Mouse (Mus musculus) midbrain, embryonic 10.5 days (tissue): ENCODE measurements around the gene Ube2l6. TPM values are rescaled to one million over a fixed set of nuclear protein-coding genes. Genes with fewer than 3 reads are reported as not detected.

ENCODE experiments used
- DNase-seq: peaks from one replicate; pipeline ENCODE4 v3.0.0-alpha.2; 2017; ENCODE audit warnings: low spot score
- H3K27ac ChIP-seq: fragments of 300-500 bp; sonication (generic); replicated peaks from 2 replicates; pipeline ENCODE4 v1.5.1; 2016; ENCODE audit warnings: mild to moderate bottlenecking
- H3K27me3 ChIP-seq: fragments of 300-500 bp; sonication (generic); 2 replicates; pipeline ENCODE4 v1.6.1; 2016; ENCODE audit warnings: low read depth, mild to moderate bottlenecking; ENCODE audit not compliant: poor library complexity, severe bottlenecking
- H3K36me3 ChIP-seq: fragments of 300-500 bp; sonication (generic); 2 replicates; pipeline ENCODE4 v1.6.1; 2016; ENCODE audit warnings: mild to moderate bottlenecking, moderate library complexity
- H3K4me1 ChIP-seq: fragments of 300-500 bp; sonication (generic); 2 replicates; pipeline ENCODE4 v1.6.1; 2016
- H3K4me3 ChIP-seq: fragments of 300-500 bp; sonication (generic); 2 replicates; pipeline ENCODE4 v1.5.1; 2016; ENCODE audit warnings: mild to moderate bottlenecking, moderate library complexity
- H3K9me3 ChIP-seq: fragments of 300-500 bp; sonication (generic); replicated peaks from 2 replicates; pipeline ENCODE4 v1.6.1; 2016; ENCODE audit warnings: mild to moderate bottlenecking
- WGBS: fragments of 180-500 bp; shearing (Covaris S2); methylation state at CpG from one replicate; pipeline ENCODE4 v1.1.7; 2016; 5-methylcytosine and 5-hydroxymethylcytosine counted together
- polyA plus RNA-seq: library from polyadenylated mRNA; unstranded; fragments of >200 nt; fragmentation: Nextera tagmentation; extraction: Ambion mirVana; gene quantifications from 2 replicates; pipeline ENCODE4 v1.2.1, GENCODE M21; 2016

Ube2l6 gene
- polyA plus RNA-seq: 33.0 and 34.5 TPM in 2 replicates

DNA sequence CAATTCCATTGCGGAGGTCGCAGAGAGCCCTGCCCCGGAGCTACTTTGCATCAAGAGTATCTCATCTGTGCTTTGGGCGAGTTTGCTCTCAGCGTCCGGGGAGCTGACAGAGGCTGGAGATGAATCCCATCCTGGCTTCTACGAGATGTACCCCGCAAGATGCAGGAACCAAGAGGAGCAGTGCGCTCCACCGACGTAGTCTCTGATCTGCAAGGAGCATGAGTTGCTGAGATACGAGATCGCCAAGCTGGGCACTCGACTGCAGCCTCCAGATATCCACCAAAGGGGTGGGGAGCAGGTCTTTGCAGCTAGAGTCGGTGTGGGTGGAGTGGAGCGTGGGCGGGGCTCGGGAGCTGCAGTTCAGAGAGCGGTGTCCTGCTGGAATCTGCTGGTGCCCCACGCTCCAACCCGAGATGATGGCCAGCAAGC, at the start of gene Ube2l6:
Ube2l6 (plus strand) TSS at position 336 of the 429 bp plus-strand sequence.
- Histone ChIP-seq H3K4me3 (peak within 1 kb of the TSS; percentile 74), H3K36me3 (no peaks in the 10 kb centered on the region), H3K9me3 (peaks cover 20% of the 10 kb centered on the region; the same call in 1 of the 2 replicates), H3K4me1 (peaks cover 13% of the 10 kb centered on the region; the same call in 1 of the 2 replicates), H3K27me3 (0 out of 2 replicates have a peak, but pooled peaks cover 4% of the 10 kb centered on the region), H3K27ac (peak within 1 kb of the TSS; percentile 86)
- peak; percentile 79 for DNase-seq
- under 1% methylated on average over 21 of the region's 21 CpGs for WGBS

DNA sequence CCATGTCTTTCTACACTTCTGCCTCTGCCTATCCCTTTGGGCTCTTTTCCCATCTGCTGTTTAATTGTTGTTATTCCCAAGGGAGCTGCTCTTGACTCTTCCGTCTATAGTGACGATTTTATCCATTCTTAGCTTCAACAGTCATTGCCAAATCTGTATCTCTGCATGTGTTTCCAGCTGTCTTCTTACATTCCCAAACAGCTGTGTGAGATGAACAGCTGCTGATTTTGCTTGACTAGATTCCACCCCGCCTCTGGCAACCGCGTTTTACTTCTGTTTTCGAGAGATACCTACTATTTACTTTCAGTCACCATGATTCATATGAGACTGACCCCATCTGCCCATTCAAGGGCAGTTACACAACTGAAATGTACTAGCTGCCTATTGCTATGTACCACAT, 48.5 kb upstream of the Ube2l6 start:
- 85% methylated on average over 6 of the region's 6 CpGs for WGBS

GRCm38 (mm10) chr2:84756245-84756644, 42.4 kb upstream of the Ube2l6 start:
- H3K9me3 ChIP-seq: no peaks in the 10 kb centered on the region
- no peak overlapping the region for H3K4me3 ChIP-seq
- H3K27me3 ChIP-seq: no peaks in the 10 kb centered on the region
- WGBS: 84% methylated on average over 5 of the region's 5 CpGs
- no peaks in the 10 kb centered on the region for H3K36me3 ChIP-seq
- DNase-seq: no peak
- no peak overlapping the region for H3K27ac ChIP-seq
- no peaks in the 10 kb centered on the region for H3K4me1 ChIP-seq

More for the DNA sequence above, 48.5 kb upstream of the Ube2l6 start:
- Histone ChIP-seq H3K36me3 (no peaks in the 10 kb centered on the region), H3K27me3 (peaks cover 8% of the 10 kb centered on the region), H3K27ac (no peak overlapping the region), H3K4me3 (no peak overlapping the region), H3K9me3 (no peaks in the 10 kb centered on the region), H3K4me1 (no peaks in the 10 kb centered on the region)
- no peak for DNase-seq

DNA sequence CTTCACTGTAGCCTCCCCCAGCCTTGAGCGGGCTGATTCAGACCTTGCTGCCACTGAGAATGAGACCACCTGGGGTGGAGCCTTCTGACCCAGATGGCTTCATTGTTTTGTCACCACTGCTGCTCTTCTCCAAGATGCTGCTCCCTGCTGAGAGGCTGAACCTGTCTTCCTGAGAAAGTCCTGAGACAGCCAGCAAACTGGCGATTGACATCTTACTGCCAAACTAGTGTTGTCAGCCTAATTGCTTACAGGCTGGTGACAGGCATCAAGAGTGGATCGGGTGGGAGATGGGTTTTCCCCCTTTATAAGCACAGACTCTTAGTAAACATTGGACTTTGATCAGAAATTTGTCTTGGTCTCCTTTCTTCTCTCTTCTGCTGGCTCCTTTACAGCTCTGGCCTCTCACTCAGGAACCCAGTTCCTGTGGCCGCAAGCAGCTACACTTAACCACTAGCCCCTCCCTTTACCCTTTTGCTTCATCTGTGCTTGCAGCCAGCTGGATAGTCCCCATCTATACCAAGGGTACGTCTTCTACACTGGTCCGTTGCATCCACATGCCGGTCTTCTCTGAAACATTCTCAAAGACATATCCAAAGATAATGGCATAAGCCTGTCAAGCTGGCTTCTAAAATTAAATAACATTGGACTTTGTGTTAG, 41.5 kb upstream of the Ube2l6 start:
- WGBS: 64% methylated on average over 7 of the region's 7 CpGs
- H3K4me3 ChIP-seq: no peak overlapping the region
- no peak overlapping the region for H3K27ac ChIP-seq
- H3K4me1 ChIP-seq: peaks cover under 1% of the 10 kb centered on the region
- no peak for DNase-seq
- H3K9me3 ChIP-seq: no peaks in the 10 kb centered on the region
- H3K36me3 ChIP-seq: no peaks in the 10 kb centered on the region
- no peaks in the 10 kb centered on the region for H3K27me3 ChIP-seq

DNA sequence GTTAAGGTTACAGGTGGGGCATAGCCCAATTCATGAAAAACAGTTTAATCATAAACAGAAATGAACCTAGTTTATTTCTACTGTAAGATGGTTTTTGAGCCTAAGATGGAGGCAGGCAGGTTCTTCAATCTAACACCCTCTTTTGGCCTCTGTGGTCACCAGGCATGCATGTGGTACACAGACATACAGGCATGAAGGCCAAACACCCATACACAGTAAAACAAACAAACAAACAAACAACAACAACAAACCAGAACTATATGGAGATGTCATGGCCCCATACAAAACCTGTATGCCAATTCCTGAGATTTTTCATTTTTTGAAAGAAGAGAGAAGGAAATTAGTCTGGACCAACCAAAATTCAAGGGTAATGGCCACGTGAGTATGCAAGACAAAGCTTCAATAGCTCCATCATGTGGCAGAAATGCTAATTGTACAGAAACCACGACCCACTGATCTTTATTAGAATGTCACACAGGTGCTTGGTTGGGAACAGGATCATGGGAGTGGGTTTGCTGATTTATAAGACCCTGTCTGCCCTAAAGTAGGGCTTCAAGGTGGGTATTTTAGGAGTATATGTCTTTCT, 40.0 kb upstream of the Ube2l6 start:
- WGBS: 4% methylated on average over 2 of the region's 2 CpGs
- DNase-seq: no peak
- Histone ChIP-seq H3K9me3 (no peaks in the 10 kb centered on the region), H3K4me1 (peaks cover 12% of the 10 kb centered on the region), H3K27ac (no peak overlapping the region), H3K36me3 (no peaks in the 10 kb centered on the region), H3K27me3 (no peaks in the 10 kb centered on the region), H3K4me3 (no peak overlapping the region)

- no peaks in the 10 kb centered on the region for H3K27me3 ChIP-seq
- DNase-seq: no peak
- WGBS: 83% methylated on average over 8 of the region's 8 CpGs
- no peak overlapping the region for H3K4me3 ChIP-seq
- no peak overlapping the region for H3K27ac ChIP-seq
- H3K4me1 ChIP-seq: peaks cover 12% of the 10 kb centered on the region
- peaks cover 9% of the 10 kb centered on the region for H3K36me3 ChIP-seq
- H3K9me3 ChIP-seq: no peaks in the 10 kb centered on the region
Measured at GRCm38 (mm10) chr2:84760777-84761176, 37.9 kb upstream of the Ube2l6 start.

- no peaks in the 10 kb centered on the region for H3K9me3 ChIP-seq
- H3K4me1 ChIP-seq: peaks cover 12% of the 10 kb centered on the region
- H3K4me3 ChIP-seq: no peak overlapping the region
- no peaks in the 10 kb centered on the region for H3K27me3 ChIP-seq
- H3K27ac ChIP-seq: no peak overlapping the region
- 84% methylated on average over 3 of the region's 3 CpGs for WGBS
- no peak for DNase-seq
- H3K36me3 ChIP-seq: peaks cover 9% of the 10 kb centered on the region
Measured at GRCm38 (mm10) chr2:84761309-84761708, 37.3 kb upstream of the Ube2l6 start.

DNA sequence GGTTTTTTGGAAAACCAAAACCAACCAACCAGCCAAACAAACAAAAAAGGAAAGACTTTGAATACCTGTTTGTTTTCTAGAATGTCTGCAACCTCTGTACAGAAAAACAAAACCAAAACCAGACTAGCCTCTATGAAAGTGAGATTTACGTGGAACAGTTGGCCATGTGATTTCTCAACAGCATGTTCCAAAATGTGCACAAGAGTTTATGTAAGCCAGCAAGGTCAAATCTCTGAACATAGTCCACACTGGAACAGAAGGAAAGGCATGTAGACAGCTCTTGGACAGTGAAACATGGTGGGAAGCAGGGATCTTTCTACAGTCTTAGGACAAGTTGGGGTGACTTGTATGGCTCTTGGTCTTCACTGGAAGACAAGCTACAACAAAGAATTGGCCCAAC, 36.8 kb upstream of the Ube2l6 start:
- no peak overlapping the region for H3K4me3 ChIP-seq
- H3K27ac ChIP-seq: no peak overlapping the region
- peaks cover 9% of the 10 kb centered on the region for H3K36me3 ChIP-seq
- no peak for DNase-seq
- H3K27me3 ChIP-seq: no peaks in the 10 kb centered on the region
- peaks cover 12% of the 10 kb centered on the region for H3K4me1 ChIP-seq
- H3K9me3 ChIP-seq: no peaks in the 10 kb centered on the region
- 94% methylated on average over 1 of the region's 1 CpGs for WGBS

DNA sequence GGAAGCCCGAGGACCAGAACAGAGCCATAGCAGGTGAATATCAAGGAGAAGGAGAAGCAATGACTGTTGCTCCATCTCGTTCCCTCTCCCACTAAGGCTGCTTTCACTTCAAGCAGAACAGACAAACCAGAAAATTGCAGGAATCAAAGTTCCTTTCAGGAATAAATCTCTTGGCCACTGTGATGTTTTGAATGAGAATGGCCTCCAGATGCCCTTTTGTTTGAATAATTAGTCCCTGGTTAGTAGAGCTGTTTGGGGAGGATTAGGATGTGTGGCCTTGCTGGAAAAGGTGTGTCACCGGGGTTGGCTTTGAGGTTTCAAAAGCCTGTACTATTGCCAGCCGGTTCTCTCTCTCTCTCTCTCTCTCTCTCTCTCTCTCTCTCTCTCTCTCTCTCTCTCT, 36.3 kb upstream of the Ube2l6 start:
- Histone ChIP-seq H3K27ac (no peak overlapping the region), H3K4me1 (peaks cover 12% of the 10 kb centered on the region), H3K27me3 (no peaks in the 10 kb centered on the region), H3K36me3 (peaks cover 9% of the 10 kb centered on the region), H3K4me3 (no peak overlapping the region), H3K9me3 (no peaks in the 10 kb centered on the region)
- no peak for DNase-seq
- WGBS: 43% methylated on average over 4 of the region's 4 CpGs

DNA sequence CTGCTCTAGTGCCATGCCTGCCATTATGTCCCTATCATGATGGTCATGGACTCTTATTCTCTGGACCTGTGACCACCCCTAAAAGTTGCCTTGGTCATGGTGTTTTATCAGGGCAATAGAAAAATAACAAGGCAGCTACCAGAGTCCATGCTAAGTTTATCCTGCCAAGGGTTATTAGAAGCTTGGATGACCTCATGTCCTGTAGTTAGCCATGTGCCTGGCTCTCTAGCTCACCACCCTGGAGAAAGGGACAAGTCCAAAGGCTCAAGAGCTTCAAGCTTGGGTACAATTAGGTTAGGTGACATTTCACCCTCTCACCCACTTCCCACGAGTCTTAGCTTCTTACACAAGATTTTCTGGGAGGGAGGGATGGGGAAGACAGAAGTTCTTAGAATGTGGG, 35.8 kb upstream of the Ube2l6 start:
- no peaks in the 10 kb centered on the region for H3K9me3 ChIP-seq
- no peak for DNase-seq
- H3K4me3 ChIP-seq: no peak overlapping the region
- H3K4me1 ChIP-seq: peaks cover 12% of the 10 kb centered on the region
- H3K27ac ChIP-seq: no peak overlapping the region
- H3K27me3 ChIP-seq: no peaks in the 10 kb centered on the region
- 71% methylated on average over 1 of the region's 1 CpGs for WGBS
- peaks cover 9% of the 10 kb centered on the region for H3K36me3 ChIP-seq

DNA sequence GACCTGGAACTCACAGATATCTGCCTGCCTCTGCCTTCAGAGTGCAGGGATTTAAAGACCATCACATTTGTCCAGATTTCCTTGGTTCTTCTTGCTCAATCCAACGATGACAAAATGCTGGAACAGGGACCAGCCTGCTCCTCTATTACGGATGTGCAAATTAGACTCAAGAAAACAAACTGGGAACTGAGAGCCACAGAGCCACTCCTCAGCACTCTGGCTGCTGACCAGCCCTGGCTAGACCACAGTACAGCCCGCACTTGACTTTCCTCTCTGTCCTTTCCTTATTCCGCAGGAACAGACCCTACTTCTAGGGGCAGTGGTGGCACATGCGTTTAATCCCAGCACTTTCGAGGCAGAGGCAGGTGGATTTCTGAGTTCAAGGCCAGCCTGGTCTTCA, 28.1 kb upstream of the Ube2l6 start:
- Histone ChIP-seq H3K4me3 (no peak overlapping the region), H3K36me3 (peaks cover 11% of the 10 kb centered on the region; the same call in 1 of the 2 replicates), H3K27ac (no peak overlapping the region), H3K4me1 (peaks cover 26% of the 10 kb centered on the region), H3K27me3 (0 out of 2 replicates have a peak, but pooled peaks cover 4% of the 10 kb centered on the region), H3K9me3 (no peaks in the 10 kb centered on the region)
- WGBS: 80% methylated on average over 6 of the region's 6 CpGs
- DNase-seq: no peak

DNA sequence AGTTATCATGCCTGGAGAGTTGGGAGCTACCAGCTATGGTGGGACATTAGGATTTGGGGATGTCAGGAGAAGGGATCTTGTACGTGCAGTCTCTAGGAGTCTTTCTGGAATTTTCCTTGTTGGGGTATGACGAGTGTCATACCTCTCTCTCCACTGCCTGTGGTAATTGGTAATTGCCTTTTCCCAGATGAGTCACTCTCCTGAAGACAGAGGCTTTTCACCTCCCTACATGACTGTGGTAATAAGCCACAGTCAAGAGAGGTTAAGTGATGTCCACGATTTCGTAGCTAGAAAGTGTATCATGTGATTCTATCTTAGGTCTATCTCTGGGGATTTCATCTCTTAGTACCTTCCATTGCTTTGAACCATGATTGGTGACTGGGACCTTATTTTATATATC, 26.2 kb upstream of the Ube2l6 start:
- peaks cover 9% of the 10 kb centered on the region; the same call in 1 of the 2 replicates for H3K36me3 ChIP-seq
- WGBS: 90% methylated on average over 4 of the region's 4 CpGs
- H3K27me3 ChIP-seq: 0 out of 2 replicates have a peak, but pooled peaks cover 4% of the 10 kb centered on the region
- H3K4me3 ChIP-seq: no peak overlapping the region
- no peak for DNase-seq
- H3K4me1 ChIP-seq: peaks cover 33% of the 10 kb centered on the region
- H3K27ac ChIP-seq: no peak overlapping the region
- H3K9me3 ChIP-seq: no peaks in the 10 kb centered on the region

- Histone ChIP-seq H3K4me1 (peaks cover 34% of the 10 kb centered on the region), H3K4me3 (no peak overlapping the region), H3K27ac (peak overlapping the region; percentile 91), H3K27me3 (0 out of 2 replicates have a peak, but pooled peaks cover 4% of the 10 kb centered on the region), H3K36me3 (peaks cover 9% of the 10 kb centered on the region; the same call in 1 of the 2 replicates), H3K9me3 (no peaks in the 10 kb centered on the region)
- 83% methylated on average over 5 of the region's 5 CpGs for WGBS
- DNase-seq: no peak
Measured at GRCm38 (mm10) chr2:84773195-84773594, 25.4 kb upstream of the Ube2l6 start.
